Mouse (Mus musculus): ENCODE results near the gene Il12rb1. TPM values are rescaled to one million over a fixed set of nuclear protein-coding genes. Genes with fewer than 3 reads are reported as not detected.
A peak's percentile ranks its signal among the peaks of the same experiment; 100 is the strongest.

Gene Il12rb1
- 0.15 and 0.53 TPM in 2 replicates for polyA plus RNA-seq (2015; fragmentation: Nextera tagmentation; extraction: Ambion mirVana)

GRCm38 (mm10) chr8:70808239-70808638, at the start of gene Il12rb1:
Gene Il12rb1, plus strand, starts transcription at chr8:70808449.
- 69% methylated on average over 5 of the region's 5 CpGs for WGBS
- Histone ChIP-seq H3K36me3 (no peaks in the 10 kb centered on the region), H3K27ac (no peak within 1 kb of the TSS), H3K4me2 (peak within 1 kb of the TSS; percentile 3; the same call in 1 of the 2 replicates), H3K4me1 (replicated peaks) (peaks cover 14% of the 10 kb centered on the region), H3K9ac (no peak within 1 kb of the TSS), H3K27me3 (peaks cover 31% of the 10 kb centered on the region), H3K4me3 (no peak within 1 kb of the TSS), H3K9me3 (replicated peaks) (no peaks in the 10 kb centered on the region)
- no peak for ATAC-seq (replicated peaks; ENCODE audit: insufficient number of reproducible peaks, insufficient read depth, low FRiP score, low read depth)

- H3K4me2 ChIP-seq: peak overlapping the region; percentile 94; the same call in 1 of the 2 replicates
- H3K27ac ChIP-seq: no peak overlapping the region
- H3K9ac ChIP-seq: no peak overlapping the region
- no peaks in the 10 kb centered on the region for H3K27me3 ChIP-seq
- peaks cover 43% of the 10 kb centered on the region for H3K4me1 ChIP-seq (replicated peaks)
- ATAC-seq (replicated peaks; ENCODE audit: insufficient number of reproducible peaks, insufficient read depth, low FRiP score, low read depth): no peak
- H3K36me3 ChIP-seq: peaks cover 17% of the 10 kb centered on the region; the same call in 1 of the 2 replicates
- 0 out of 2 replicates have a peak overlapping the region, but pooled peaks have one; percentile 71 for H3K4me3 ChIP-seq
- whole genome bisulfite sequencing: 62% methylated on average over 19 of the region's 19 CpGs
- H3K9me3 ChIP-seq (replicated peaks): no peaks in the 10 kb centered on the region
Measured at GRCm38 (mm10) chr8:70758616-70759561, 49.4 kb upstream of the Il12rb1 start.

GRCm38 (mm10) chr8:70760350-70760749, 47.9 kb upstream of the Il12rb1 start:
- Histone ChIP-seq H3K27ac (peak overlapping the region; percentile 71), H3K4me3 (peak overlapping the region; percentile 71), H3K9me3 (replicated peaks) (no peaks in the 10 kb centered on the region), H3K27me3 (no peaks in the 10 kb centered on the region), H3K4me1 (replicated peaks) (peaks cover 35% of the 10 kb centered on the region), H3K4me2 (peak overlapping the region; percentile 94), H3K9ac (peak overlapping the region; percentile 79), H3K36me3 (peaks cover 17% of the 10 kb centered on the region; the same call in 1 of the 2 replicates)
- under 1% methylated on average over 22 of the region's 22 CpGs for WGBS
- no peak for ATAC-seq (replicated peaks; ENCODE audit: insufficient number of reproducible peaks, insufficient read depth, low FRiP score, low read depth)

GRCm38 (mm10) chr8:70760775-70761406, 47.4 kb upstream of the Il12rb1 start, which contains the start of gene Mpv17l2:
Gene Mpv17l2, minus strand, starts transcription at chr8:70760946.
- Histone ChIP-seq H3K9me3 (replicated peaks) (no peaks in the 10 kb centered on the region), H3K4me1 (replicated peaks) (peaks cover 34% of the 10 kb centered on the region), H3K27me3 (no peaks in the 10 kb centered on the region), H3K27ac (peak within 1 kb of the TSS; percentile 79), H3K4me2 (peak within 1 kb of the TSS; percentile 94), H3K4me3 (peak within 1 kb of the TSS; percentile 71), H3K9ac (peak within 1 kb of the TSS; percentile 79), H3K36me3 (peaks cover 17% of the 10 kb centered on the region; the same call in 1 of the 2 replicates)
- peak; percentile 94 for ATAC-seq (replicated peaks; ENCODE audit: insufficient number of reproducible peaks, insufficient read depth, low FRiP score, low read depth)
- WGBS: under 1% methylated on average over 55 of the region's 55 CpGs

- no peak overlapping the region for H3K9ac ChIP-seq
- H3K27me3 ChIP-seq: no peaks in the 10 kb centered on the region
- no peaks in the 10 kb centered on the region for H3K9me3 ChIP-seq (replicated peaks)
- no peak overlapping the region for H3K4me2 ChIP-seq
- ATAC-seq (replicated peaks; ENCODE audit: insufficient number of reproducible peaks, insufficient read depth, low FRiP score, low read depth): no peak
- no peak overlapping the region for H3K4me3 ChIP-seq
- H3K4me1 ChIP-seq (replicated peaks): peaks cover 45% of the 10 kb centered on the region
- peaks cover 11% of the 10 kb centered on the region; the same call in 1 of the 2 replicates for H3K36me3 ChIP-seq
- 73% methylated on average over 1 of the region's 1 CpGs for WGBS
- H3K27ac ChIP-seq: no peak overlapping the region
Measured at GRCm38 (mm10) chr8:70762118-70762517, 46.1 kb upstream of the Il12rb1 start.

GRCm38 (mm10) chr8:70763354-70763753, 44.9 kb upstream of the Il12rb1 start:
- Histone ChIP-seq H3K9me3 (replicated peaks) (no peaks in the 10 kb centered on the region), H3K27ac (no peak overlapping the region), H3K4me1 (replicated peaks) (peaks cover 46% of the 10 kb centered on the region), H3K4me2 (no peak overlapping the region), H3K9ac (no peak overlapping the region), H3K4me3 (no peak overlapping the region), H3K27me3 (no peaks in the 10 kb centered on the region), H3K36me3 (peaks cover 7% of the 10 kb centered on the region)
- ATAC-seq (replicated peaks; ENCODE audit: insufficient number of reproducible peaks, insufficient read depth, low FRiP score, low read depth): no peak
- WGBS: 7% methylated on average over 3 of the region's 3 CpGs

GRCm38 (mm10) chr8:70764026-70764425, 44.2 kb upstream of the Il12rb1 start:
- ATAC-seq (replicated peaks; ENCODE audit: insufficient number of reproducible peaks, insufficient read depth, low FRiP score, low read depth): no peak
- H3K27ac ChIP-seq: no peak overlapping the region
- H3K4me2 ChIP-seq: no peak overlapping the region
- H3K9ac ChIP-seq: no peak overlapping the region
- no peaks in the 10 kb centered on the region for H3K9me3 ChIP-seq (replicated peaks)
- WGBS: 55% methylated on average over 8 of the region's 8 CpGs
- no peaks in the 10 kb centered on the region for H3K27me3 ChIP-seq
- peaks cover 10% of the 10 kb centered on the region for H3K36me3 ChIP-seq
- peaks cover 40% of the 10 kb centered on the region for H3K4me1 ChIP-seq (replicated peaks)
- no peak overlapping the region for H3K4me3 ChIP-seq

GRCm38 (mm10) chr8:70764676-70765075, 43.6 kb upstream of the Il12rb1 start:
- ATAC-seq (replicated peaks; ENCODE audit: insufficient number of reproducible peaks, insufficient read depth, low FRiP score, low read depth): no peak
- no peak overlapping the region for H3K4me3 ChIP-seq
- H3K27ac ChIP-seq: no peak overlapping the region
- H3K9ac ChIP-seq: no peak overlapping the region
- peaks cover 12% of the 10 kb centered on the region for H3K36me3 ChIP-seq
- H3K27me3 ChIP-seq: no peaks in the 10 kb centered on the region
- H3K9me3 ChIP-seq (replicated peaks): no peaks in the 10 kb centered on the region
- 0 out of 2 replicates have a peak overlapping the region, but pooled peaks have one; percentile 92 for H3K4me2 ChIP-seq
- WGBS: 92% methylated on average over 13 of the region's 13 CpGs
- peaks cover 37% of the 10 kb centered on the region for H3K4me1 ChIP-seq (replicated peaks)

GRCm38 (mm10) chr8:70765329-70765728, 42.9 kb upstream of the Il12rb1 start:
- Histone ChIP-seq H3K4me3 (peak overlapping the region; percentile 52), H3K27ac (0 out of 2 replicates have a peak overlapping the region, but pooled peaks have one; percentile 45), H3K4me1 (replicated peaks) (peaks cover 31% of the 10 kb centered on the region), H3K27me3 (no peaks in the 10 kb centered on the region), H3K9ac (0 out of 2 replicates have a peak overlapping the region, but pooled peaks have one; percentile 65), H3K9me3 (replicated peaks) (no peaks in the 10 kb centered on the region), H3K36me3 (peaks cover 16% of the 10 kb centered on the region), H3K4me2 (peak overlapping the region; percentile 92)
- no peak for ATAC-seq (replicated peaks; ENCODE audit: insufficient number of reproducible peaks, insufficient read depth, low FRiP score, low read depth)
- 65% methylated on average over 9 of the region's 9 CpGs for WGBS

GRCm38 (mm10) chr8:70765838-70766570, 42.2 kb upstream of the Il12rb1 start:
- H3K9me3 ChIP-seq (replicated peaks): no peaks in the 10 kb centered on the region
- H3K27me3 ChIP-seq: no peaks in the 10 kb centered on the region
- 2% methylated on average over 34 of the region's 34 CpGs for WGBS
- peak overlapping the region; percentile 65 for H3K9ac ChIP-seq
- H3K36me3 ChIP-seq: peaks cover 23% of the 10 kb centered on the region
- H3K4me2 ChIP-seq: peak overlapping the region; percentile 92
- H3K4me3 ChIP-seq: peak overlapping the region; percentile 52
- peak overlapping the region; percentile 45; the same call in 1 of the 2 replicates for H3K27ac ChIP-seq
- peaks cover 30% of the 10 kb centered on the region for H3K4me1 ChIP-seq (replicated peaks)
- 0 out of 2 replicates have a peak, but pooled peaks have one; percentile 8 for ATAC-seq (replicated peaks; ENCODE audit: insufficient number of reproducible peaks, insufficient read depth, low FRiP score, low read depth)
